Mouse (Mus musculus): ENCODE results near the gene Gm49391.
"Not testable (repeated sequence)": the region's sequence is repeated elsewhere in the genome, so short reads cannot be mapped to it uniquely, and the experiment has no call there.

DNA sequence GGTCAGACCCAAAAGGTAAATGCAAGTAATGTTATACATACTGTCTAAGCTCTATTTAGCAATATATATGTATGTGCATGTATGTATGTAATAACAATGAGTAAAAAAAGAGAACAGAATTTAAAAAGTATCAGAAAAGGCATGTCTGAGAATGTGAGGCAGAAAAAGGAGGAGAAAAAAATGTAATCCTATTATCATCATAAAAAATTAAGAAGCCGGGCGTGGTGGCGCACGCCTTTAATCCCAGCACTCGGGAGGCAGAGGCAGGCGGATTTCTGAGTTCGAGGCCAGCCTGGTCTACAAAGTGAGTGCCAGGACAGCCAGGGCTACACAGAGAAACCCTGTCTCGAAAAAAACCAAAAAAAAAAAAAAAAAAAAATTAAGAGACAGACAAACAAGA lies 39.6 kb downstream of the Gm49391 start, which contains the start of gene Gm49392:
- TF ChIP-seq CTCF, EP300 (IDR thresholded peaks at IDR 0.05): not testable (repeated sequence)

Data from lung, postnatal 0 days (tissue).